Mouse (Mus musculus) olfactory bulb, adult 2 months (tissue): ENCODE results near the gene Thrsp. TPM values are rescaled to one million over a fixed set of nuclear protein-coding genes. Genes with fewer than 3 reads are reported as not detected.
A peak's percentile ranks its signal among the peaks of the same experiment; 100 is the strongest.
"Not testable (repeated sequence)": the region's sequence is repeated elsewhere in the genome, so short reads cannot be mapped to it uniquely, and the experiment has no call there.

Source experiments
- H3K27ac ChIP-seq: fragments of 200-500 bp; 2 replicates; pipeline ENCODE4 v1.5.1; 2012; ENCODE audit warnings: low read depth, low read length; ENCODE audit not compliant: insufficient read depth
- H3K4me1 ChIP-seq: fragments of 200-500 bp; 2 replicates; pipeline ENCODE4 v1.6.1; 2012; ENCODE audit warnings: low read length; ENCODE audit not compliant: control insufficient read depth, insufficient read depth
- H3K4me3 ChIP-seq: fragments of 200-500 bp; 2 replicates; pipeline ENCODE4 v1.5.1; 2012; ENCODE audit warnings: mild to moderate bottlenecking, low read depth, low read length, moderate library complexity; ENCODE audit not compliant: insufficient read depth
- CTCF ChIP-seq: fragments of 200-500 bp; IDR thresholded peaks from 2 replicates; pipeline ENCODE4 v1.5.1; 2012; ENCODE audit warnings: low read depth, mild to moderate bottlenecking, low read length, moderate library complexity; ENCODE audit not compliant: insufficient read depth
- POLR2A ChIP-seq: fragments of 200-500 bp; IDR thresholded peaks from 2 replicates; pipeline ENCODE4 v1.6.1; 2012; ENCODE audit warnings: mild to moderate bottlenecking, low read depth, low read length, moderate library complexity; ENCODE audit not compliant: insufficient read depth
- WGBS: fragments of 180-500 bp; shearing (Covaris S2); methylation state at CpG from one replicate; pipeline ENCODE4 v1.1.7; 2018; 5-methylcytosine and 5-hydroxymethylcytosine counted together
- polyA plus RNA-seq: library from polyadenylated mRNA; stranded (reverse); fragments of >200 nt; gene quantifications from 2 replicates; pipeline ENCODE4 v1.2.4, GENCODE M21; 2012; ENCODE audit warnings: low replicate concordance; ENCODE audit not compliant: missing spikeins, insufficient read depth, insufficient read length

The Thrsp gene
- polyA plus RNA-seq, result not detected in 2 replicates

DNA sequence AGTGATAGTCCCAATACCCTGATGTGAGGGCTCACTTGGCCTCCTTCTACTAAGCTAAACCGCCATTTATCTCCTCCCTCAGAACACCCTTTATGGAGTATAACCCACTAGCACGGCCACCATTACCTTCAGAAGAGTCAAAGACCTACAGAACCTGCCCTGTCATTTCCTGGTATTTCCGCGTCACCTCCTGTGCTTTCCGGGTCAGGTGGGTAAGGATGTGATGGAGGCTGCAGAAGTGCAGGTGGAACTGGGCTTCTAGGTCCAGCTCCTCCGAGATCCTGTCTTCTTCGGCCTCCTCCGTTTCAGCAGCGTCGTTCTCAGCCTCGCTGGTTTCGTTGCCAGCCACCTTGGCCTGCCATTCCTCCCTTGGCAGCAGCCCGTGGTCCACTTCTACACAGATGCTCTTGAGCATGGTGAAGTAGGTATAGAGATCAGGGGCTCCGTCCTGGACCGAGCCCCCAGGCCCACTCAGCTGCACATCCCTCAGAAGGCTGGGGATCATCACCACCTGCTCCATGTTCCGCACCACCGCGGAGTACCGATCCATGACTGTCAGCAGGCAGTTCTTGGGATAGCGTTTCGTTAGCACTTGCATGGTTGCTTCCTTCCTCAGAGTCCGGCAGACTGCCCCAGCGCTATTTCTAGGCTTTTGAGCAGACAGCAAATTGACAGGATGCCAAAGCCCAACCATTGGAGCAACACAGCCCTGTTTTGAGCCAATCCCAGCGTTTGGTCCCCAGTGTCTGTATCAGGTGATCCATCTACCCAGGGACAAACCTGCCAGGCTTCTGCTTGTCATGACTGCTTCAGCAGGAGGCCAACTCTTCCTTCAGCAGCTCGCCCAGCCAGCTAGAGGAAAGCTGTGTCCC is at the start of gene Thrsp:
Gene Thrsp (minus strand): TSS at position 825 of the 872 bp plus-strand sequence.
- H3K4me1 ChIP-seq, result peaks cover 12% of the 10 kb centered on the region; the same call in 1 of the 2 replicates
- H3K27ac ChIP-seq, result no peak within 1 kb of the TSS
- TF ChIP-seq CTCF (no peak), POLR2A (no peak)
- WGBS, result 56% methylated on average over 25 of the region's 25 CpGs
- peak within 1 kb of the TSS; percentile 27 for H3K4me3 ChIP-seq

DNA sequence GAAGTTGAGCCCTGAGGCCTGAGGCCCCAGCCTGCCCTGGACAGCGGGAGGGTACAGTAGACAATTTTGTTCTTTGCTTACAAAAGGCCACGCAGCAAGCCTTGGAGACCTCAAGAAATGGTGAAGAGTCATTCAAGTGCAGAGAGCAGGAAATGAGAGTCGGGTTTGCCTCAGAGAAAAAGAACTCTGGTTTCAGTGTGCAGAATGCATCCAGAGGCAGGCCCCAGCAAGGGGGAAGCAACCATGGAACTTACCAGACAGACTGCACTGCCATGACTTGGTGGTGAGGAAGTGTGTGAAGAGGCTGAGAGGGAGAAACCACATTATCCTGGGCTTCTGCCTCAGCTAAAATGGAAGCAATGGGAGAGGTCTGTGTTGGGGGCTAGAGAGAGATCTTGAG is 38.0 kb upstream of the Thrsp start:
- no peak overlapping the region for H3K4me3 ChIP-seq
- WGBS, result 72% methylated on average over 3 of the region's 3 CpGs
- TF ChIP-seq POLR2A (no peak), CTCF (no peak)
- H3K27ac ChIP-seq, result no peak overlapping the region
- peaks cover 9% of the 10 kb centered on the region for H3K4me1 ChIP-seq

GRCm38 (mm10) chr7:97454795-97455194 is 37.3 kb upstream of the Thrsp start:
- Histone ChIP-seq H3K4me3 (no peak overlapping the region), H3K4me1 (peaks cover 9% of the 10 kb centered on the region), H3K27ac (no peak overlapping the region)
- TF ChIP-seq POLR2A (no peak), CTCF (no peak)
- 95% methylated on average over 10 of the region's 10 CpGs for WGBS

DNA sequence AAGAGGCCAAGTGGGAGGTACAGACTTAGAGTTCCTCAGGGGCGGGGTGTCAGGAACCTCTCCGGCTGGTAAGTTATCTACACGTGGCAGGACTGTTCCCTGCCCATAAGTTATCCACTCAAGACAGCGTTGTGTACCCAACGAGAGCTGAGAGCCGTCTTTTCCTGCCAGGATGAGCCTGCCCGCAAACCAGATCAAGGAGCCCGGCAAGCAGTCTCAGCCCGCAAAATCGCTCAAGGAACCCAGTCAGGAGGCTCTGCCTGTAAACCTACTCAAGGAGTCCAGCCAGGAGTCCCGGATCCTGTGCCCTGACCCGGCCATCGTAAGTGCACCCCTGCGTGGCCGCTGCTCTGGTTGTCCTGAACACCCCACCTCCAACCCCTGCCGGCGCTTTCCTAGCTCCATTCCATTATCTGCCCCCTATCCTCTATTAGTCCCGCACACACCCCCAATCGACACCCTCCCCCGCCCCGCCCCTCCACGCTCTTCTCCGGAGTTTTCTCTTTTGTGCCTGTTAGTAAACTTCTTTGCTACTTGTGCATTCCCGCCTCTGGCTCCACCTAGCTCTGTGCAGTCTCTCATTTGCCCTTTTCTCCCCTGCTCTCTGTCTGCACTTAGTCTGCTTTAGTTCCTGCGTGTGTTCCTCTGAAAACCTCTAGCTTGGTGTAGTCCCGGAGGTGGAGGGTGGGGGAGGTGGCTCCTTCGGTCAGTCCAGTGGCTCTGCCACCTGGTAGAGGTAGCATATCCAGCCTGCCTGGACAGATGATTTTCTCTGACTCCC is 35.8 kb upstream of the Thrsp start:
- Histone ChIP-seq H3K4me1 (peaks cover 9% of the 10 kb centered on the region), H3K27ac (peak overlapping the region; percentile 54; the same call in 1 of the 2 replicates), H3K4me3 (peak overlapping the region; percentile 24)
- 7% methylated on average over 27 of the region's 27 CpGs for WGBS
- TF ChIP-seq CTCF, result no peak
- TF ChIP-seq POLR2A, result no peak

GRCm38 (mm10) chr7:97452196-97452595 is 34.7 kb upstream of the Thrsp start:
- TF ChIP-seq POLR2A (no peak), CTCF (no peak)
- Histone ChIP-seq H3K4me3 (no peak overlapping the region), H3K27ac (no peak overlapping the region), H3K4me1 (peaks cover 12% of the 10 kb centered on the region)
- WGBS, result 88% methylated on average over 6 of the region's 6 CpGs

GRCm38 (mm10) chr7:97451023-97451422 is 33.5 kb upstream of the Thrsp start, which contains the start of gene Kctd14:
Gene Kctd14, plus strand, starts transcription at chr7:97451323.
- peaks cover 16% of the 10 kb centered on the region for H3K4me1 ChIP-seq
- H3K27ac ChIP-seq, H3K4me3 ChIP-seq: not testable (repeated sequence)
- 84% methylated on average over 2 of the region's 2 CpGs for WGBS

- Histone ChIP-seq H3K4me1 (peaks cover 7% of the 10 kb centered on the region; the same call in 1 of the 2 replicates), H3K27ac (peak overlapping the region; percentile 71), H3K4me3 (no peak overlapping the region)
- WGBS, result 37% methylated on average over 6 of the region's 6 CpGs
- TF ChIP-seq CTCF, result no peak
- TF ChIP-seq POLR2A, result no peak
Observed at GRCm38 (mm10) chr7:97447050-97447531, 29.6 kb upstream of the Thrsp start.

GRCm38 (mm10) chr7:97446171-97446925 is 28.8 kb upstream of the Thrsp start:
- H3K4me3 ChIP-seq, result no peak overlapping the region
- H3K27ac ChIP-seq, result peak overlapping the region; percentile 67
- WGBS, result 29% methylated on average over 6 of the region's 6 CpGs
- TF ChIP-seq POLR2A, result no peak
- H3K4me1 ChIP-seq, result peaks cover 7% of the 10 kb centered on the region; the same call in 1 of the 2 replicates
